Mouse (Mus musculus) limb, embryonic 14.5 days (tissue): Measurements from ENCODE around the gene Slco3a1. TPM values are rescaled to one million over a fixed set of nuclear protein-coding genes. Genes with fewer than 3 reads are reported as not detected.
A peak's percentile ranks its signal among the peaks of the same experiment; 100 is the strongest.

Source experiments
- ATAC-seq: fragments of 200-750 bp; cut with Nextera tagmentation; 2 replicates; pipeline ENCODE4 v1.8.0; 2017; ENCODE audit warnings: low read depth, moderate number of reproducible peaks, moderate TSS enrichment; ENCODE audit not compliant: low FRiP score
- DNase-seq: peaks from one replicate; pipeline ENCODE4 v3.0.0-alpha.2; 2015; ENCODE audit warnings: low spot score
- H3K27ac ChIP-seq: fragments of 300-500 bp; sonication (generic); replicated peaks from 2 replicates; pipeline ENCODE4 v1.5.1; 2014; ENCODE audit warnings: low read depth, mild to moderate bottlenecking, low read length, moderate library complexity, mixed read lengths
- H3K27me3 ChIP-seq: fragments of 300-500 bp; sonication (generic); 2 replicates; pipeline ENCODE4 v1.6.1; 2014; ENCODE audit warnings: low read length, mixed read lengths; ENCODE audit not compliant: control insufficient read depth, insufficient read depth
- H3K36me3 ChIP-seq: fragments of 300-500 bp; sonication (generic); 2 replicates; pipeline ENCODE4 v1.6.1; 2014; ENCODE audit warnings: mild to moderate bottlenecking, low read length, moderate library complexity, mixed read lengths; ENCODE audit not compliant: control insufficient read depth, insufficient read depth
- H3K4me1 ChIP-seq: fragments of 300-500 bp; sonication (generic); 2 replicates; pipeline ENCODE4 v1.6.1; 2014; ENCODE audit warnings: antibody characterized with exemption, low read length, mixed read lengths; ENCODE audit not compliant: control insufficient read depth, insufficient read depth
- H3K4me2 ChIP-seq: fragments of 300-500 bp; sonication (generic); replicated peaks from 2 replicates; pipeline ENCODE4 v1.6.1; 2014; ENCODE audit warnings: low read depth, mild to moderate bottlenecking, low read length, moderate library complexity; ENCODE audit not compliant: severe bottlenecking
- H3K4me3 ChIP-seq: fragments of 300-500 bp; sonication (generic); replicated peaks from 2 replicates; pipeline ENCODE4 v1.5.1; 2014; ENCODE audit warnings: low read length
- H3K9ac ChIP-seq: fragments of 300-500 bp; sonication (generic); 2 replicates; pipeline ENCODE4 v1.6.1; 2014; ENCODE audit warnings: mild to moderate bottlenecking, low read depth, low read length, moderate library complexity; ENCODE audit not compliant: severe bottlenecking
- H3K9me3 ChIP-seq: fragments of 300-500 bp; sonication (generic); 2 replicates; pipeline ENCODE4 v1.6.1; 2016; ENCODE audit warnings: low read length; ENCODE audit not compliant: control insufficient read depth
- POLR2A ChIP-seq: fragments of 200-500 bp; IDR thresholded peaks from 2 replicates; pipeline ENCODE4 v1.8.0; 2012; ENCODE audit warnings: inconsistent platforms, mild to moderate bottlenecking, moderate library complexity, borderline replicate concordance; ENCODE audit not compliant: insufficient read depth, insufficient read length; ENCODE audit errors: extremely low read depth
- WGBS: fragments of 180-500 bp; shearing (Covaris S2); extraction: QIAGEN DNeasy Blood & Tissue Kit; methylation state at CpG from one replicate; pipeline ENCODE4 v1.1.7; 2014; 5-methylcytosine and 5-hydroxymethylcytosine counted together
- polyA plus RNA-seq, 2 experiments: library from polyadenylated mRNA; depleted of rRNA in 1 of 2; stranded (reverse) in 1 of 2; unstranded in 1 of 2; fragments of >200 nt; fragmentation: Nextera tagmentation in 1 of 2; extraction: Ambion mirVana in 1 of 2; gene quantifications; 2 replicates each; pipeline versions ENCODE4 v1.2.1 to v1.2.3; 2012 to 2014

Slco3a1 gene
- polyA plus RNA-seq, 2 experiments = 11.8 to 12.2 TPM

DNA sequence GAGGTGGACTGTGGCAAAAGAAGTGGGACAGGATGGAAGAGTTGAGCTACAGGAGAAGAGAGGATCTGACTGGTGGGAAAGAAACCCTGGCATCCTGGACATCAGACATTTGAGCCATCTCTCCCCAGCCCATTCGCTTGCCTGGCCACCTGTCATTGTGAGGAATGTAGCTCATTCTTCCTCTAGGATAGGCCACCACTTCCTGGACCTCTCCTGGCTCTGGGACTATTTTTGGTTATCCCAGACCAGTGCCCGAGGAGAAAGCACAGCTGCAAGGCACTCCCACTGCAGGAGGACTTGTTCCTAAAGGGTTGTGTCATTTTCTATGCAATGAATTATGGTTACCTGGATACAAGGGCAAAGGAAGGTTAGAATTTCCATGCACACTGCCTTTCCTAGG, 103.5 kb downstream of the Slco3a1 start:
- TF ChIP-seq POLR2A = no peak
- DNase-seq = no peak
- no peaks in the 10 kb centered on the region for H3K36me3 ChIP-seq

DNA sequence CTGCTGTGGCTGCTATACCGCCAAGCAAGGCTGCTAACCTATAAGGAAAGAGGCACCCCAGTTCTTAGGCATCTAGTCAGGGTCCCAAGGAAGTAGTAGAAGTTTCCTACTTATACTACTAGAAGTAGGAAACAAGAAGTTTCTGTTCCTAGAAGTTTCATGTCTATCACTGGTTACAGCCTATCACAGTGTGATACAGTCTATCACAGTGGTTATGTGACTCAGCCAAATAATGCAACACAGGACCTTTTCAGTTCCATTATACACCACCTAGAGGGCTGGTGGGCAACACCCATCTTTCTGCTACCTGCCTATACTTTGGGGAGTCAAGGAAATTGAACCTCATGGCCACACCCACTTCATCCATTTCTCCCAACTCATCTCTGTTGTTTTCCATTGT, 104.8 kb downstream of the Slco3a1 start:
- no peaks in the 10 kb centered on the region for H3K27me3 ChIP-seq
- no peak overlapping the region for H3K4me2 ChIP-seq
- WGBS = 88% methylated on average over 1 of the region's 1 CpGs
- no peak overlapping the region for H3K4me3 ChIP-seq
- DNase-seq (no peak), ATAC-seq (no peak)
- no peak overlapping the region for H3K27ac ChIP-seq
- H3K36me3 ChIP-seq = no peaks in the 10 kb centered on the region
- no peaks in the 10 kb centered on the region for H3K9me3 ChIP-seq
- no peak overlapping the region for H3K9ac ChIP-seq
- H3K4me1 ChIP-seq = no peaks in the 10 kb centered on the region
- no peak for TF ChIP-seq POLR2A

More for the DNA sequence above, 103.5 kb downstream of the Slco3a1 start:
- ATAC-seq = peak; percentile 53; the same call in 1 of the 2 replicates
- Histone ChIP-seq H3K27ac (no peak overlapping the region), H3K4me2 (no peak overlapping the region), H3K27me3 (no peaks in the 10 kb centered on the region), H3K9me3 (no peaks in the 10 kb centered on the region), H3K9ac (no peak overlapping the region), H3K4me1 (no peaks in the 10 kb centered on the region), H3K4me3 (no peak overlapping the region)
- WGBS = 67% methylated on average over 2 of the region's 2 CpGs

DNA sequence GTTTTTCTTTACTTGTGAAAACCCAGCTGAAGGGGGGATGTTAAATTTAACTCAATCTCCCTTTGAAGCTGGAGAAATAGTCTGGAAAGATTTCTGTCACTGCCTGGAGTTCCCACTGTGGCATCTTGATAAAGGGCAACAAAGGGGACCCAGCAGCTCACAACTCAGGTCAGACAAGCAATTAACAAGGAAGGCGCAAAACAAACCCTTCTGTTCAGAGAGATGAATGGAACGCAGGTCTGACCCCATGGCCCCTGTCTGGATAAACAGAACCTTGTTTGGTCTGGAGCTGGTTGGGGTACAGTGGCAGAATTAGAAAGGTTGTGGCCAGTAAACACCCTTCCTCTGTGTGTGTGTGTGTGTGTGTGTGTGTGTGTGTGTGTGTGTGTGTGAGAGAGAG, 106.8 kb downstream of the Slco3a1 start:
- Histone ChIP-seq H3K4me2 (no peak overlapping the region), H3K9me3 (no peaks in the 10 kb centered on the region), H3K27ac (no peak overlapping the region), H3K27me3 (no peaks in the 10 kb centered on the region), H3K9ac (no peak overlapping the region), H3K4me1 (no peaks in the 10 kb centered on the region), H3K36me3 (no peaks in the 10 kb centered on the region), H3K4me3 (no peak overlapping the region)
- ATAC-seq (no peak), DNase-seq (no peak)
- 10% methylated on average over 2 of the region's 2 CpGs for WGBS
- TF ChIP-seq POLR2A = no peak

GRCm38 (mm10) chr7:74445148-74445547, 109.4 kb downstream of the Slco3a1 start:
- H3K27ac ChIP-seq = no peak overlapping the region
- no peak for TF ChIP-seq POLR2A

GRCm38 (mm10) chr7:74442380-74442779, 112.2 kb downstream of the Slco3a1 start:
- DNase-seq (no peak), ATAC-seq (no peak)
- H3K27ac ChIP-seq = no peak overlapping the region
- no peak overlapping the region for H3K4me2 ChIP-seq
- H3K27me3 ChIP-seq = no peaks in the 10 kb centered on the region
- TF ChIP-seq POLR2A = no peak
- 72% methylated on average over 5 of the region's 5 CpGs for WGBS
- H3K9ac ChIP-seq = no peak overlapping the region
- H3K9me3 ChIP-seq = no peaks in the 10 kb centered on the region
- H3K4me3 ChIP-seq = no peak overlapping the region
- no peaks in the 10 kb centered on the region for H3K4me1 ChIP-seq
- no peaks in the 10 kb centered on the region for H3K36me3 ChIP-seq

More at GRCm38 (mm10) chr7:74445148-74445547, 109.4 kb downstream of the Slco3a1 start:
- Histone ChIP-seq H3K4me2 (no peak overlapping the region), H3K4me1 (no peaks in the 10 kb centered on the region), H3K27me3 (no peaks in the 10 kb centered on the region), H3K9ac (no peak overlapping the region), H3K36me3 (no peaks in the 10 kb centered on the region), H3K9me3 (no peaks in the 10 kb centered on the region), H3K4me3 (no peak overlapping the region)
- 75% methylated on average over 5 of the region's 5 CpGs for WGBS
- no peak for ATAC-seq
- no peak for DNase-seq

- H3K9me3 ChIP-seq = no peaks in the 10 kb centered on the region
- no peak overlapping the region for H3K4me2 ChIP-seq
- no peak overlapping the region for H3K27ac ChIP-seq
- peaks cover 8% of the 10 kb centered on the region; the same call in 1 of the 2 replicates for H3K4me1 ChIP-seq
- ATAC-seq (no peak), DNase-seq (no peak)
- 70% methylated on average over 1 of the region's 1 CpGs for WGBS
- H3K27me3 ChIP-seq = no peaks in the 10 kb centered on the region
- H3K36me3 ChIP-seq = no peaks in the 10 kb centered on the region
- H3K9ac ChIP-seq = no peak overlapping the region
- TF ChIP-seq POLR2A = no peak
- no peak overlapping the region for H3K4me3 ChIP-seq
Measured at GRCm38 (mm10) chr7:74437534-74437933, 117.0 kb downstream of the Slco3a1 start.
